Mouse (Mus musculus) midbrain, embryonic 14.5 days (tissue): ENCODE measurements around the gene Memo1. TPM values are rescaled to one million over a fixed set of nuclear protein-coding genes. Genes with fewer than 3 reads are reported as not detected.

ENCODE experiments used
- polyA plus RNA-seq: library from polyadenylated mRNA; unstranded; fragments of >200 nt; fragmentation: Nextera tagmentation; extraction: Ambion mirVana; gene quantifications from 2 replicates; pipeline ENCODE4 v1.2.1, GENCODE M21; 2014

The Memo1 gene
- polyA plus RNA-seq, 1 experiment from 2014 or later: 64.0 TPM

Other genes with a start within 250 kb of the Memo1 start
- gene Srd5a2, start 247.6 kb downstream of the Memo1 start, polyA plus RNA-seq: not detected in 2 replicates
- gene Dpy30, start 28.4 kb upstream of the Memo1 start, polyA plus RNA-seq: 199 and 211 TPM in 2 replicates
- 52.3 and 58.9 TPM in 2 replicates for gene Spast, start 43.5 kb upstream of the Memo1 start, polyA plus RNA-seq
- 28.4 and 34.6 TPM in 2 replicates for gene Slc30a6, start 100.1 kb upstream of the Memo1 start, polyA plus RNA-seq
- 0.28 and 0.34 TPM in 2 replicates for gene Nlrc4, start 163.6 kb upstream of the Memo1 start, polyA plus RNA-seq
- gene Yipf4, start 194.0 kb upstream of the Memo1 start, polyA plus RNA-seq: 57.8 and 65.4 TPM in 2 replicates
- gene Birc6, start 232.8 kb upstream of the Memo1 start, polyA plus RNA-seq: 111 and 116 TPM in 2 replicates